Mouse (Mus musculus) olfactory bulb, adult 2 months (tissue): ENCODE data around the gene She.

Experiments used
- CTCF ChIP-seq: fragments of 200-500 bp; IDR thresholded peaks from 2 replicates; pipeline ENCODE4 v1.5.1; 2012; ENCODE audit warnings: low read depth, mild to moderate bottlenecking, low read length, moderate library complexity; ENCODE audit not compliant: insufficient read depth
- POLR2A ChIP-seq: fragments of 200-500 bp; IDR thresholded peaks from 2 replicates; pipeline ENCODE4 v1.6.1; 2012; ENCODE audit warnings: mild to moderate bottlenecking, low read depth, low read length, moderate library complexity; ENCODE audit not compliant: insufficient read depth

GRCm38 (mm10) chr3:89868357-89868756 lies 37.2 kb downstream of the She start:
- TF ChIP-seq CTCF, result no peak
- TF ChIP-seq POLR2A, result no peak
